Mouse (Mus musculus) CH12.LX (cell line): ENCODE results near the gene Eef1g. TPM values are rescaled to one million over a fixed set of nuclear protein-coding genes. Genes with fewer than 3 reads are reported as not detected.
A peak's percentile ranks its signal among the peaks of the same experiment; 100 is the strongest.
"Not testable (repeated sequence)": the region's sequence is repeated elsewhere in the genome, so short reads cannot be mapped to it uniquely, and the experiment has no call there.

Experiments
- DNase-seq: peaks from one replicate; pipeline ENCODE4 v3.0.0-alpha.2; 2013; ENCODE audit errors: extremely low read depth
- H3K27ac ChIP-seq: 2 replicates; pipeline ENCODE4 v1.5.1; 2012; ENCODE audit warnings: low read depth, mild to moderate bottlenecking, control low read depth, moderate library complexity; ENCODE audit not compliant: insufficient read depth
- H3K27me3 ChIP-seq: replicated peaks from 2 replicates; pipeline ENCODE3; 2012; ENCODE audit warnings: inconsistent platforms
- H3K36me3 ChIP-seq, 2 experiments: replicated peaks in 1 of 2; 2 replicates each; pipeline versions ENCODE3 to v1.6.1; 2012; ENCODE audit warnings: inconsistent platforms in 1 of 2, low read length in 1 of 2, mild to moderate bottlenecking in 1 of 2, mixed read lengths in 1 of 2, moderate library complexity in 1 of 2; ENCODE audit not compliant: control insufficient read depth in 1 of 2, insufficient read depth in 1 of 2
- H3K4me1 ChIP-seq, 2 experiments: 2 replicates each; pipeline ENCODE4 v1.6.1; 2012; ENCODE audit warnings: inconsistent platforms in 1 of 2, moderate library complexity in 1 of 2; ENCODE audit not compliant: insufficient read depth in 2 of 2, control insufficient read depth in 1 of 2
- H3K4me2 ChIP-seq: 2 replicates; pipeline ENCODE4 v1.6.1; 2012; ENCODE audit warnings: low read depth, mild to moderate bottlenecking, control low read depth; ENCODE audit not compliant: poor library complexity, insufficient read depth, severe bottlenecking
- H3K4me3 ChIP-seq, 3 experiments: fragments of 150-350 bp in 1 of 3; sonication (generic) in 1 of 3; replicated peaks in 1 of 3; 2 replicates each; pipeline versions ENCODE3 to v1.5.1; 2011 to 2012; ENCODE audit warnings: low read depth in 2 of 3, low read length in 2 of 3, mild to moderate bottlenecking in 2 of 3, moderate library complexity in 2 of 3, control low read depth in 1 of 3, improper control_type of control experiment in 1 of 3, inconsistent platforms in 1 of 3, mixed read lengths in 1 of 3; ENCODE audit not compliant: poor library complexity in 1 of 3
- H3K79me2 ChIP-seq: replicated peaks from 2 replicates; pipeline ENCODE4 v1.6.1; 2012; ENCODE audit warnings: mild to moderate bottlenecking, moderate library complexity; ENCODE audit not compliant: control insufficient read depth, poor library complexity, insufficient read depth, severe bottlenecking; ENCODE audit errors: extremely low read depth
- H3K9ac ChIP-seq: 2 replicates; pipeline ENCODE4 v1.6.1; 2012; ENCODE audit warnings: low read depth, mild to moderate bottlenecking, control low read depth, moderate library complexity; ENCODE audit not compliant: insufficient read depth
- H3K9me3 ChIP-seq: replicated peaks from 2 replicates; pipeline ENCODE3; 2012; ENCODE audit warnings: low read length, inconsistent platforms, mixed read lengths
- CTCF ChIP-seq, 2 experiments: IDR thresholded peaks in 1 of 2; conservative IDR thresholded peaks in 1 of 2; 2 replicates each; pipeline ENCODE4 v1.5.1; 2011 to 2012; ENCODE audit warnings: low read depth in 2 of 2, low read length in 2 of 2, improper control_type of control experiment in 1 of 2, inconsistent platforms in 1 of 2, mild to moderate bottlenecking in 1 of 2, moderate library complexity in 1 of 2
- ETS1 ChIP-seq: conservative IDR thresholded peaks from 2 replicates; pipeline ENCODE4 v1.6.1; 2012; ENCODE audit warnings: low read depth, mild to moderate bottlenecking, inconsistent platforms, low read length, improper control_type of control experiment, moderate library complexity
- GABPA ChIP-seq: IDR thresholded peaks from 2 replicates; pipeline ENCODE4 v1.6.1; 2012; ENCODE audit warnings: low read depth, low read length, improper control_type of control experiment, inconsistent platforms; ENCODE audit not compliant: insufficient replicate concordance
- HCFC1 ChIP-seq: IDR thresholded peaks from 2 replicates; pipeline ENCODE4 v1.6.1; 2012; ENCODE audit warnings: low read depth, mild to moderate bottlenecking, inconsistent platforms, low read length, improper control_type of control experiment
- KAT2A ChIP-seq: IDR thresholded peaks from 2 replicates; pipeline ENCODE4 v1.6.1; 2012; ENCODE audit warnings: low read length, improper control_type of control experiment, inconsistent platforms; ENCODE audit not compliant: insufficient replicate concordance
- MAZ ChIP-seq: IDR thresholded peaks from 2 replicates; pipeline ENCODE4 v1.6.1; 2012; ENCODE audit warnings: low read depth, mild to moderate bottlenecking, inconsistent platforms, low read length, improper control_type of control experiment, moderate library complexity
- MXI1 ChIP-seq: IDR thresholded peaks from 2 replicates; pipeline ENCODE4 v1.6.1; 2011; ENCODE audit warnings: mild to moderate bottlenecking, low read depth, low read length, improper control_type of control experiment
- MYC ChIP-seq: IDR thresholded peaks from 2 replicates; pipeline ENCODE4 v1.6.1; 2011; ENCODE audit warnings: low read depth, mild to moderate bottlenecking, improper control_type of control experiment, low read length
- POLR2AphosphoS2 ChIP-seq: IDR thresholded peaks from 2 replicates; pipeline ENCODE4 v1.6.1; 2011; ENCODE audit warnings: low read depth, low read length, improper control_type of control experiment
- SIN3A ChIP-seq: IDR thresholded peaks from 2 replicates; pipeline ENCODE4 v1.6.1; 2012; ENCODE audit warnings: low read length, improper control_type of control experiment, inconsistent platforms
- TCF12 ChIP-seq: IDR thresholded peaks from 2 replicates; pipeline ENCODE4 v1.6.1; 2014; ENCODE audit warnings: low read depth, mild to moderate bottlenecking, inconsistent platforms, low read length, improper control_type of control experiment
- UBTF ChIP-seq: IDR thresholded peaks from 2 replicates; pipeline ENCODE4 v1.6.1; 2012; ENCODE audit warnings: low read depth, mild to moderate bottlenecking, inconsistent platforms, low read length, improper control_type of control experiment, moderate library complexity
- ZKSCAN1 ChIP-seq: IDR thresholded peaks from 2 replicates; pipeline ENCODE4 v1.6.1; 2012; ENCODE audit warnings: low read depth, inconsistent platforms, low read length, improper control_type of control experiment, borderline replicate concordance
- ZNF384 ChIP-seq: IDR thresholded peaks from 2 replicates; pipeline ENCODE4 v1.6.1; 2012; ENCODE audit warnings: low read depth, low read length, improper control_type of control experiment, inconsistent platforms
- dilution Hi-C: fragments of 300-500 bp; cut with MboI; formaldehyde crosslinking; loops from 2 replicates; pipeline ENCODE4 v1.14.3; 2020; ENCODE audit warnings: low sequenced_read_pairs; ENCODE audit not compliant: extremely low pct_unique_long_range_greater_than_20kb, extremely low pct_ligation_motif_present
- in situ Hi-C: fragments of 300-500 bp; cut with MboI; formaldehyde crosslinking; loops from 3 replicates; pipeline ENCODE4 v1.14.3; 2019; ENCODE audit warnings: low sequenced_read_pairs, low pct_ligation_motif_present, low pct_unique_long_range_greater_than_20kb, mixed read lengths
- polyA plus RNA-seq: library from polyadenylated mRNA; unstranded; fragments of >175 nt; gene quantifications from 2 replicates; pipeline ENCODE4 v1.2.1, GENCODE M21; 2012; ENCODE audit warnings: low read depth; ENCODE audit not compliant: insufficient read length
- total RNA-seq, 2 experiments: library from RNA; depleted of rRNA; stranded (reverse); fragments of 300-350 nt in 1 of 2; fragments of >200 nt in 1 of 2; gene quantifications; 2 replicates each; pipeline ENCODE4 v1.2.3; 2012 to 2014

The Eef1g gene
- total and polyA plus RNA-seq, 3 experiments = 1,172 to 1,511 (median 1,294) TPM

GRCm38 (mm10) chr19:8966198-8966589 is 647 bp upstream of the Eef1g start:
- Histone ChIP-seq H3K9me3 (no peaks in the 10 kb centered on the region), H3K27me3 (no peaks in the 10 kb centered on the region), H3K9ac (peak overlapping the region; percentile 76), H3K4me3 (peak overlapping the region; percentile 61 to 99 (median 78)), H3K27ac (peak overlapping the region; percentile 62), H3K4me1 (peaks cover 9 to 41% of the 10 kb centered on the region in 2 experiments), H3K4me2 (peak overlapping the region; percentile 82), H3K79me2 (peaks cover 53% of the 10 kb centered on the region), H3K36me3 (peaks cover 71 to 82% of the 10 kb centered on the region in 2 experiments)
- in situ Hi-C loops (no loop called here), dilution Hi-C loops (no loop called here)
- TF ChIP-seq TCF12 (no peak), MXI1 (0 out of 2 replicates have a peak, but pooled peaks have one; percentile 18), ETS1 (0 out of 2 replicates have a peak, but pooled peaks have one; percentile 6)
- DNase-seq = no peak

GRCm38 (mm10) chr19:8967373-8967743 is 517 bp downstream of the Eef1g start:
- dilution Hi-C loops = no loop called here
- in situ Hi-C loops = no loop called here
- Histone ChIP-seq H3K9me3 (no peaks in the 10 kb centered on the region), H3K4me1 (peaks cover 10 to 52% of the 10 kb centered on the region in 2 experiments), H3K36me3 (peaks cover 67 to 82% of the 10 kb centered on the region in 2 experiments), H3K27me3 (no peaks in the 10 kb centered on the region), H3K4me2 (peak overlapping the region; percentile 91), H3K27ac (peak overlapping the region; percentile 52; the same call in 1 of the 2 replicates), H3K79me2 (peaks cover 59% of the 10 kb centered on the region), H3K4me3 (peak overlapping the region; percentile 76 to 99 (median 94)), H3K9ac (peak overlapping the region; percentile 98)
- no peak for TF ChIP-seq GABPA
- TF ChIP-seq UBTF = no peak
- no peak for TF ChIP-seq ZKSCAN1
- peak; percentile 27 for TF ChIP-seq POLR2AphosphoS2
- no peak for TF ChIP-seq ZNF384
- no peak for DNase-seq

- no peak for TF ChIP-seq TCF12
- no peak for TF ChIP-seq MAZ
- peak; percentile 18; the same call in 1 of the 2 replicates for TF ChIP-seq MXI1
- no peak for TF ChIP-seq HCFC1
- TF ChIP-seq MYC = peak; percentile 66; the same call in 1 of the 2 replicates
- TF ChIP-seq KAT2A = no peak
- TF ChIP-seq CTCF (conservative IDR thresholded peaks at IDR 0.05 in 1 of 2, IDR thresholded peaks at IDR 0.05 in 1 of 2; ENCODE audit: low read depth in 2 of 2, low read length in 2 of 2) = no peak
- TF ChIP-seq SIN3A = no peak
- TF ChIP-seq, all 38 proteins: peak for 2
- peak overlapping the region; percentile 15; the same call in 1 of the 2 replicates for H3K27ac ChIP-seq
- H3K9me3 ChIP-seq = no peaks in the 10 kb centered on the region
- peaks cover 67 to 82% of the 10 kb centered on the region in 2 experiments for H3K36me3 ChIP-seq
- H3K27me3 ChIP-seq = no peaks in the 10 kb centered on the region
- H3K79me2 ChIP-seq = peaks cover 61% of the 10 kb centered on the region
- H3K4me3 ChIP-seq = peak overlapping the region; percentile 76 to 99 (median 94)
- peak overlapping the region; percentile 98 for H3K9ac ChIP-seq
- dilution Hi-C loops = no loop called here
- peak overlapping the region; percentile 91 for H3K4me2 ChIP-seq
- DNase-seq = no peak
- H3K4me1 ChIP-seq = peaks cover 10 to 58% of the 10 kb centered on the region in 2 experiments
- in situ Hi-C loops = no loop called here
Observed at GRCm38 (mm10) chr19:8967893-8968292, 1.1 kb downstream of the Eef1g start.

- H3K4me3 ChIP-seq, H3K27me3 ChIP-seq, dilution Hi-C loops, H3K27ac ChIP-seq, in situ Hi-C loops, H3K4me2 ChIP-seq, DNase-seq, H3K9ac ChIP-seq, H3K9me3 ChIP-seq: not testable (repeated sequence)
- H3K36me3 ChIP-seq = peaks cover 77 to 93% of the 10 kb centered on the region in 2 experiments
- H3K4me1 ChIP-seq = peaks cover 6 to 83% of the 10 kb centered on the region in 2 experiments; a peak in 3 of 4 replicates
- H3K79me2 ChIP-seq = peaks cover 70% of the 10 kb centered on the region
Observed at GRCm38 (mm10) chr19:8972491-8972890, 5.7 kb downstream of the Eef1g start.
